Mouse (Mus musculus) lung, postnatal 14 days (tissue): ENCODE data around the gene Cd82.
A peak's percentile ranks its signal among the peaks of the same experiment; 100 is the strongest.

Source experiments
- DNase-seq: peaks from one replicate; pipeline ENCODE4 v3.0.0; 2021

Cd82 gene

DNA sequence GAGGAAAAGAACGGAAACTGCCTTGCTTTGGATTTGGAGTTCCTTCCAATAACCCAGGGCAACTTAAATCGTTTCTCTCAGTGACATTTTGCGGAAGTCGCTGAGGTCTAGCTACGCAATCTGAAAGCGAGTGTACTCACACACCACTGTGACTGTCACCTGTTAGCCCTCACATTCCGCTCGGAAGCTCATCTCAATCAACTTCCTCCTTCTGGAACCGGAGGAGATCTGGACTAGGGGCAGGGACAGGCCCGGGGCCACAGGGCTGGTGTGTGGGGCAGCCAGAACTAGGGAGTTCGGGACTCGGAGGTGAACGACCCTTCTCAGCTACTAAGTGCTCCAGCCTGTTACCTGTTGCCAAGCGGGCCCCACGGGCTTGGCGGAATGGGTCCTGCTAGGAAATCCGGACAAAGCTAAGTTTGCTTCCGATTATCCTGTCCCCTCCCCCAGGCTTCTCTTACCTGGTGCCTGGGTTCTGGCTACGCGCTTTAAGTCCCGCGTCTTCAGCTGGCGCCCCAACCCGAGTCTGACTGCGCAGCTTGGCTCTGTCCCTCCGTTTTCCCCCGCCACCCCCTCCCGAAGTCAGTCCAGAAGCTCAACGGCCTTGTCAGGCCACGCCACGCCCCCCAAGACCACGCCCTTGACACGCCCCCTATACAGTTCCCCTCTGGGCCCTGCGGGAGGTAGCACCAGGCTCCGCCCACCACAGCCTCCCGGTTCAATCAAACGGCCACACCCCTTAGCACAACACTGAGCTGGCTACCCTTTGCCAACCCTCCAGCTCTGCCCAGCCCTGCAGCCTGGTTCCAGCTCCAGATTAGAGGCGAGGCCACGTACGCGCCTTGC lies 848 bp downstream of the Cd82 start:
- peak; percentile 98 for DNase-seq

DNA sequence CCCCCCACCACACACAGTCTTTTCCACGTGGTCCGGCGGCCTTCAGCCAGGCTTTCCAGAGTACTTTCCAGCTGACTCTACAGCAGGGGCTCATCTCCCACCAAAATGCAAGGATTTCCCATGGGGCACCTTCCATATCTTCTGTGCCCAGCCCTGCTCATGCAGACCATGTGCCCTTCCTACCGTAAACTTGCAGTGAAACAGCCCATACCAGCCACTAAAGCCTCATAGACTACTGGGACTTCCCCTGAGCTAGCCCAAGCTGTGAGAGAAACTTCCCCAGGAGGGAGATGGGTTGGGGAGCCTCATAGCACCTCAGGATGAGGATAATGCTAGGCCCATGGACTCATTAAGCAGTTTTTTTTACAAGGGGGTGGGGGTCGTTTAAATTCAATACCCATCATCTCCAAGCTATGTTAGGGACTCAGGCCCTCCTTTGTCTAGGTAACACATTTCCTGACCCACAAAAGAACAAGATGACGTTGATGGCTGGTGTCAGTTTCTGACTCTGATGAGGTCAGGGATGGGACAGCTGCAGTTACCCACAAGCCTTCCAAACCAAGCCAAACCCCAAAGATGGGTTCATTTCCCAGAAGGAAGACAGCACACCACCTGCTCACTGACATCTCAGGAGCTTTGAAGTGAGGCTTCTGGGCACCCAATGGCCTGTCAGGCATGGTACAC lies 2.0 kb downstream of the Cd82 start:
- DNase-seq = no peak

DNA sequence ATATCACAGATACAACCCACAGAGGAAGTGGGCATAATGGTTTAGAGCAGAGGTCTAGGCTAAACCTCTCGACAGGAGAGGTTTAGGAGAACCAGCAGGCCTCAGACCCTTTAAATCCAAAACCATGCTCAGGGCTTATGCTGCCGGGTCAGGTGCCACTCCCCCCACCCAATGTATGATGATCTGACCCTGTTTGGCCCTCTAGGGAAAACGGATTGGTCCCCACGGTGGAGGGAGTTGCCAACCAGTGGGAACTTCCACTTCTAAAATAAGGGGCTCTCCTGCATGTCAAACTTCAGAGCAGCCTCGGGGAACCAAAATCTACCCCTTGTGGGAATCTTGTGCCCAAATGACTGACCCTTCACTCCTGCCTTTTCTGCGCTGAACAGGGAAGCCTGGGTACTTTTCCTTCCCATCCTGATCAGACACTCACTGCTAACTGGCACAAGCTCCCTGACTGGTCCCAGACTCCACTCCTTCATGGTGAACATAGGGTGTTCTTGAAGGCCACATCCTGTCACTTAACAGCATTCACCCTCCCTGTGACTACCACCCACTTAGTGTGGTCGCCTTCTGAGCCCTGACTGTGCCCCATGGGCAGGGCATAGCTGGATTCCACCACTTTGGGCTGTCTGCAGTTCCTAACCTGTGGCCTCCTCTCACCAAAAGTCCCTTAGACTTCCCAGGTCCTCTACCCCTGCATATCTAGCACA lies 3.6 kb downstream of the Cd82 start:
- DNase-seq = no peak

DNA sequence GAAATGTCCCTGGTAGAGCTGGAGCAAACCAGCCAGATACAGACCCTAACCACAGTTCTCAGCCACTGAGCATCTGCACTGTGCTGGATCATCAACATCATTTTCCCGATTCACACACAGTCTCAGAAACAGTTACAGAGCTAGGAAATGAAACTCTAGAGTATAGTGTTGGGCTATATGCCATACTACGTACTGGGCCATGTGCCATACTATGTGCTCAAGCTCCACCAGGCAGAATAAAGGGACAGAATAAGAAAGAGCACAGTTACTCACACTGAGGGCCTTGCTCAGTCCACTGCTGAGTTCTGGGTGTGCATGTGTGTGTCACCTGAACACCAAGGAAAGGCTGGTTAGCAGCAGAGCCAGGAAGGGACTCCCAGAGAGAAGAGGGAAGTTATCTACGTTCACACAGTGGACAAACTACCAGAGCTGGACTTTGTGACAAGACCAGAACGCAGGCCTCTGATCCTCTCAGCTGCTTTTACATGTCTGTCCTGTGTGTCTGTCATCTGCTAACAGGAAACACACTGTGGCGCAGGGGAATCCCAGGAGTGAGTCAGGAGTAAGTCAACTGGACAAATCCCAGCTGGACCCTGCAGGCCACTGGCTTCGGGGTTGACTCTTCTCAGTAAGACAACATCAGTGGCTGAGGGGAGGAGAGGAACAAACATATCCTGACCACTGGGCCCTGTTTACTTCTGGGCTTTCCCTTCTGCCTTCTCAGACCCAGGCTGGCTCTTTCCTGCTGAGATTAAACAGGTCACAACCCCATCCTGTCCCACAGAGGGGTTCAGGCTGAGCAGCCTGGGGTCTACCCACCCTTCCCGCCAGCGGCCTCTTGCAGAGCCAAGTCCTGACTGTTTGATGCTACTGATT lies 4.4 kb downstream of the Cd82 start:
- peak; percentile 53 for DNase-seq

DNA sequence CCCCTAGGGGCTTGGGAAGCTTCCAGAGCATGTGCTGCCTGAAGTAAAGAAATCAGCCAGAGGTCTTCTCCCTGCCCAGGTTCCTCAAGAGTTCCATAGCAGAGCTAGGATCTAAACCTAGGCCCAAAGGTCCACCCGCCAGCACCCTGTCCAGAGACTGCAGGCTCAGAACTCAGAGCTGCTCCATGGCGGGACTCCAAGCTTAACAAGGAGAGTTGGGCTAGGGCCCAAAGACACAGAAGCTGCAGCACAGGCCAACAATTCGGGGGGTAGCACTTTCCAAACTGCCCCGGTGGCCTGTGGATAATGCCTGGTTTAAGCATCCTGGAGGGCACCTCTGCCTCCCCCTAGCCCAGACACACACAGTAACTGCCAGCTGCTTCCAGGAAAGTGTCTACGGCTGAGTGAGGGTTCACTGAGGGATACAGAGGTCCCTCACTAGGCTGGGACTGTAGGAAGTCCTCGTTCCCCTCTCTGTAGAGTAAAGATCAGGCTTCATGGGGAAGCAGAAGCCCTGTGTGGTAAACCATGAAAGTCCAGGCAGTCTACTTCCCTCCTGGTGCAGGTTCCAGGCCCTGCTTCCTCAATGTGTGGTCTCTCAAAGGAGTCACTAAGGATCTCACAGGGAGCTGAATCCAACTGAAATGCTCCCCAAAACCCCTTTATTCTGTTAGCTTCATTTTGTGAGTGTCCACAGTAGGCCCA lies 5.4 kb downstream of the Cd82 start:
- peak; percentile 48 for DNase-seq

DNA sequence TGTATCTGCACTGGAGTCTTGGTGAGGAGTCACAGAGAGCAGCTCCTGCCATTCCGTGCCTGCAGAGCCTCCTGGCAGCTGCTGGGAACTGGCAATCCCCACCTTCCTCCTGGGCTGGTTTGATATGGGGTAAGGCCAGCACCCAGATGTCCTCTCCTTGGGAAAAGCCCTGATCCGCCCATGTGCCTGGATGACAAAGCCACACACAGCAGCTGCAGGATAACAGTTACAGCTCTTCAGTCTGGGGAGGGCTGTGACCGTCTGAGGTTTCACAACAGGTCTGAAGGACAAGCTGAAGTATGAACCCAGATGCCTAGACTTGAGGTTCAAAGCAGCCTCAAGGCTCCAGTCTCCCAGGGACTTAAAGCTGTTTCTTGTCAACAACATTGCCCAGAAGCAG lies 6.8 kb downstream of the Cd82 start:
- DNase-seq = peak; percentile 55

DNA sequence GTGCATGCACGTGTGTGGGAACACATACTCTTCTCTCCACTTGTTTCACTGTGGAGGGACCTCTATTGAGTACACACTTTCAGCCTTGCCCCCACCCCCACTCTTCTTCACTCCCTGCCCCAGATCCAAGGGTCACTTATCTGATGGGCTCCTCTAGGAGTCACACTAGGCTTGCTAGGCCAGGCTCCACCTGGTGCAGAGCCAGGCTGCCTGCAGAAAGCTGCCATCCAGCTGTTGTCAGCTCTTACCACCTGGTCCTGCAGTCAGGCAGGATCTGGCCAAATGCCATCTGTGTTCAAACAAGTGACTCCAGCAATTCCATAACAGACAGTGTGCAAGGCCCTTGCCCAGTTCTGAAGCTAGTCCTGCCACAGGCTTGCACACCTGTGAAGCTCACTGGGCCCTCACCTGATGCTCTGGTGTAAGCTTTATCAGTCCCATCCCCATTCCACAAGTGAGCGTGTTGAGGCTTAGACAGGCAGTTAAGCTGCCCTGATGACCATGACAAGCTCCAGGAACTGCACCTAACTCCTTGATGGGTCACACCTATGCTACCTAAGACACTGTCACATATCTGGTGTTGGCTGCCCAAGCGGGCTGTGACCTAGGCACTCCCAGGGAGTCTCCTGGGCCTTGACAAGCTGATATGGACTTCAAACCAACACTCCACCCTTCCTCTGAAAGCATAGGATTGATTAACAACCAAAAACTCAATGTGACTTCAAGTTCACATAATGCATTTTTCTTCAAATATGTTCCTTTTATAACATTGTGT lies 7.9 kb downstream of the Cd82 start:
- peak; percentile 53 for DNase-seq

DNA sequence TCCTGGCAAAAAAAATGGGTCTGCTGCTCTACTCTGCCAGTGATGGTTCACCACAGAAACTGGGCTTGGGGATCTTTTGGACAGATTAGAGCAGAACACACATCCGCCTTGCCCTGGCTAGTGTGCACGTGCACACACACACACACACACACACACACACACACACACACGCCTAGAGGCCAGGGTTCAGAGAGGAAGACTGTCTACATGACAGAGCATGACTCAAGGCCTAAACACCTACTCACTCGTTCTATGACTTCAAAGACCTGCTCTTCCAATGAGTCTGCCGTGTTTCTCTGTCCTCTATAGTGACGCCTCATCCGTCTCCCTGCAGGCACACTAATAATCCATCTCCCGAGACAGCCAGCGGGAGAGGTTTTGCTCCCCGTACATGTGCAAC lies 8.6 kb downstream of the Cd82 start:
- no peak for DNase-seq

DNA sequence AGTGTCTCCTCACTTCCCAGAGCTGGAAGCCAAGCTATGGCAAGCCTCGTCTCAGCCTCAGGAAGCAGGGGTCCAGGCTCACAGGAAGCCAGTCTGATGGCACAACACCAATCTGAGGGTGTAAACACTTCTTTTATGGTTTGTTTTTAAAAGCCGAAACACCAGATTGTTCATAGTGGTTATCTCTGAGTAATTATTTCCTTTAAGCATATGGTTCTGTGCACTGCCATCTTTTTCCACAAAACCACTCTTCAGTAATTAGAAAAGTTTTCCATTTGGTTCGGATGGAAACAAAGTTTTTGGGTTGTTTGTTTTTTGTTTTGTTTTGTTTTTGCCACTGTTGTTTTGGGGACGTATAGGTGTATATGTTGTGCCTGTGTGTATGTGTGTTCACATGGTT lies 9.9 kb downstream of the Cd82 start:
- no peak for DNase-seq

DNA sequence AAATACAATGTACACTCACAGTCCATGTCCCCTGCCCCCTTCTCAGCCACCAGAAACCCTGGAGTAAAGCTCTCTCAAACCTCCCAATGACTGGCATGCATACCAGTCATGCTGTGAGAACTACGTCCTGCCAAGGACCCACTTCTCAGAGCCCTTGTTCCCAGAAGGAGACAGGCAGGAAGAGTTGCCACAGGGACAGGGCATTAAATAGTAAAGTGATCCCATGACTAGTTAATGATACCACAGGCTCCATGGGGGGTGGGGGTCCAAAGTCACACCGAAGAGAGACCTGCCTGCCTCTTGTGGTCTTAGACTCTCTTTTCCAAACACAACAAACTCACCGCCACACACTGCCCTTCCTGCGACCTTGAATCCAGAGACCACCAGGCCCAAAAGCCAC lies 10.4 kb downstream of the Cd82 start:
- DNase-seq = no peak

DNA sequence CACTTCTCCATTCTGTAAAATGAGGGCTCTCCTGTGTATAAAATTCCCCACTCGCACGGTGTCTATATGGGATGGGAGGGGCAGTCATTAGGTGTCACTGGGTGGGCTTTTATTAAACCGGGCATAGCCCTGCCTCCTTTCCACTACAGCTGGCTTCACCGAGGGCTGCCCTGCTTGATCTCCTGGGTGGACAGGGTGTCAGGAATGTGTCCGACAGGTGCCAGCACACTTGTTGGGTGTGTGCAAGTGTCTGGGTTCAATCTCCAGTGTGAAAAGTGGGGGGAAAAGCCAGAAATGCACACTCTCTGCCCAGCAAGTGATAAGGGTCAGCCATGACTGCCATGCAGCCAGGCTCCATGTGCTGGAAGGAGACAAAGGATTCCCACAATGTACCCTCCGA lies 10.9 kb downstream of the Cd82 start:
- no peak for DNase-seq

DNA sequence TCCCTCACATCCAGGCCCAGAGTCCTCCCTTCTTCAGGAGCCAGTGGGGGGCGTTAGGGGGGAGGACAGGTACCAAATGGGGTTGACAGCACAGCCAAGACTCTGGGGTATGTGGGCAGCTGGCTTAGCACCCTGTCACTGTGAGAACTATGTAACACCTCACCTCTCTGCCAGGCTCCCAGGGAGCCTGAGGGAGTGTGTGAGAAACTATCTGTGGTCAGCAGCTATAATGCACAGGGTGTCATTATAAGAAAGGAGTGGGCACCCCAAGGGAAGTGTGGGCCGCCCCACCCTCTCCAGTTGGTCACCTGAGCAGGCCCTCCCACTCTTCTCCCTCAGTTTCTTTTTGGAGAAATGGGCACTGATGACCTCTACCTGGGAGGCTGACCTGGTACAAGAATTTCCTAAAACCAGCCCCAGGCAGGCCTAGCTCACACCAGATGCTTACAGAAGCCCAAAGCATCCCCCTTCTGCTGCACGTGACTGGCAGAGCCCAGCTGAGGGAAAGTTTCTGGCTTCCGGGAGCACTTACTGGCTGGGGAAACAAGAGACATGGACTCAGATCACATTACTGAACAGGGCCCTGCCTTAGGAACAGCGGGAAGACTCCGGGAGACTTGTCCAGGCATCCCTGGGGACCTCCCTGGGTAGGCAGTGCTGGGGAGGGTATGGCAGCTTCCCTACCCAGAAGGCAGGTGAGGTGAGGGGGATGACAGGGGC lies 11.6 kb downstream of the Cd82 start:
- DNase-seq = no peak

DNA sequence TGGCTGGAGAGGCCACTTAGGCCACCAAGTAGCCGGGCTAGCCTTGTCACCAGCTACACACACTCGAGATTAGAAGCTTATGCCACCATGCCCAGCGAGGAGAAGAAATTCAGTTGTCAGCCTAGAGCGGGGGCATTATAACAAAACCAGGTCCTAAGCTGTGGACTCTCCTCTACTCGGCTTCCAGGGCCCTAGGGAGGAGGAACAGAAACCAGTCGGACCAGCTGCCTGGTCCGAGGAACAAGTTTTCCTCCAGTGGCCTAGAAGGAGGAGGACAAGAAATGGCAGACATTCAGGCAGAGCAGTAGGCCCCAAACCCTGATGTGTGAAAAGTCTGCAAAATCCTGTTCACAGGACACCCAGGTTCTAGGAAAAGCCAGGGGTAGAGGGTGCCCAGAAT lies 12.2 kb downstream of the Cd82 start:
- no peak for DNase-seq

DNA sequence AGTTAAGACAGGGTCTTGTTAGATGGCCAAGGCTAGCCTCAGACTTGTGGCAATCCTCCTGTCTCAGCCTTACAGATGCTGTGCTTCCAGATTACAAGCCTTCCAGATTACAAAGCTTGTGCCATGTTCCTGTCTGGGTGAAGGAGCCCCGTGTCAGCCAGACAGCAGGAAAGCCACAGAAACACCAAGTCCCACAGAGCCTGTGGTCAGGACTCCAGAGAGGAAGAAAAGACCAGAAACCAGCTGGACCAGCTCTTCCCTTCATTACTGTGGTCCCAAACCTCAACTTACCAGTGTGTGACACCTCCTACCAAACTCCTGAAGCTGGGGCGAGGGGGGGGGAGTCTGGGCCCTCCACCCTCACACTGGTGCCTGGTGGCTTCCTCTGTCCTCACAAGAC lies 13.3 kb downstream of the Cd82 start:
- DNase-seq = no peak

DNA sequence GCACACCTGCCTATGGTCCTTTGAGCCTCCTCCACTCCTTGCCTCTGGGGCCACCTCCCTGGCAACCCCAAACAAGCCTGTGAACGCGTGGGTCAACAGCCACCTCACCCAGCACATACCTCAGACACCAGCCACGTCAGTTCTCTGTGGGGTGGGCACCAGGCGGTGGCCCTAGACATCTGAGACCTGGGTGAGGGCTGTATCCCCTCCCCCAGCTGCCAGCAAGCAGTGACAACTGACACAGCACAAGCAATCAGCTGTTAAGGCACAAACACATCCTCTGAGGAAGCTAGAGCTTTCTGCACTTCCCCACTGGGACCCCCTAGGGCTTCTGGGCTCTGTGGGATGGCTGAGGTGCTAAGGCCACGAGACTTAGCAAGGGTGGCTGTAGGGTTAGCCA lies 14.2 kb downstream of the Cd82 start:
- DNase-seq = no peak

DNA sequence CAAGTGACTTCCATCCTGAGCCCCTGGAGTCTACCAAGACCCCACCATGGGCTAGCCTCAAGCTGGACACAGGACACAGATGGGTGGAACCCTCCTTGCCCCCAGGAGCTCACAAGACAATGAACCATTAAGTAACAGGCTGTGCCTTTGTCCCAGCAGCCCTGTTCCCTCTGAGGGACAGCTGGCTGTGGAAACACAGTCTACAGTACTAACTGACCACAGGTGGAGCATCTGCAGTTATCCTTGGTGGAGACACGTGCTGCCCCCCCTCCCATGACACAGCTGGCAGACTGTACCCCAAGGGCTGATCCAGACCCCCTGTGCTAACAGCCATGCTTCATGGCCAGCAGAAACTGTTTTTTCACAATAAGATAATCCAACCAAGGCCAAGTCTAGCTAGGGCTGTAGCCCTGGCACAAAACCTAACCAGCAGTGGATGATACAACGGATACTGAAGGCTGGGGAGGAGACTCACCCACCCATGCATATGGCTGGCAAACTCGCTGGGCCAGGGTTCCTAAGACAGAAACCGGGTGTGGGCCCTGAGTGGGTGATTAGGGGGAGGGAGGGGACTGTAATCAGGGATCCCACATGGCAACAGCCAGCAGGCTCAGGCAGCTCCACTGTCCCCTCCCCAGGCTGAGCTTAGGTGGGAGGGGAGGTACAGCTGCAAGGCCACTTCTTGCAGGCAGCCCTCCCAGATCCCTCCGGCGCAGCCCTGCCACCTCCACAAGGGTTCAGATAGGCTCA lies 15.3 kb downstream of the Cd82 start:
- no peak for DNase-seq

DNA sequence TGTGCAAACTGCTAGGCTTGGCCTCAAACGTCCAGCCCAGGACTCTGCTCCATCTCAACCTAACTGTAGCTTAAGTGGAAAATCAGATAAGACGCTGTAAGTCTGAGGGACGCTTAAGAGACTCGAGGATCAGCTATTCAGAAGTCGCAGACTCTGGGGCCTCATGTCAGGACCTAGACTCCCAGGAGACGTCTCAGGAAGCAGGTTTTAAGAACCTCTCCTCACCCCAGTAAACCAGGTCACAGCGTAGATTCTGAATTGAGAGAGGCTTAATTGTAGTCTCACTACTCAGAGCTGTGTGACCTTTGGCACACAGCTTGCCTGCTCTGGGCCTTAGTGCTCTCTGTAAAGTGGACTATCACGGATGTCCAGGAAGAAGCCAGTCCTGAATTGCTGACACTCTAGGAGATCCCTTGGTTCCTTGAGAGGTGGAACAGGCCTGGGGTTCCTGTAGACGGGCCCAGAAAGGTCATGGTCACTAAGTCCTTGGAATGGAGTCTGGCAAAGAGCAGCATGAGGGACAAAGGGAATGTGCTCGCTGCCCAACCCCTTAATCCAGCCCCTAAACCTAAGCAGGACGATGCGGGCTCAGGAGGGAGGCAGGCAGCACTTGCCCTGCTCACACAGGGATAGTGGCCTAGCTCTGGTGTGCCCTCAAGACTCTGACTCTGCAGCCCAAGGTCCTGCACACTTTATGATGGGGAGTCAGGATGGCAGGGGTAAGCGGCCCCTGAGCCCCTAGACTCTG lies 16.2 kb downstream of the Cd82 start:
- DNase-seq = no peak

DNA sequence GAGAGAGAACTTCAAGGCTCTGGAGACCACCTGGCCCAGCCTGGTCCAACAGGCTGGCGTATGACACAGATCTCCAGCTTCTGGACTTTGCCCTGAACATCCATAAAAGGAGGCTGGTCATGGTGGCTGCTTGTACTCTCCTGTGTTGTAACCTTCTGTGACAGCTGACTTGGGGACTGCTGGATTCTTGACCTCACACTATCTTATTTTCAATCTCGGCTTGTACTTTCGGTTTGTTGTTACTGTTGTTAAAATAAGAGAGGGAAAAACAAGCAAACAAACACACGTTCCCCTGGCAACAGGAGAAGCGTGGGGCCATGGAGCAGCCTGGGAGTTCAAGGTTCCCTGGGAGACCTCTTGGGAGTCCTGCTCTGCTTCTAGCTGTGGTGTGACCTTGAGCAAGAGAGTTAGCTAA lies 17.7 kb downstream of the Cd82 start:
- no peak for DNase-seq

DNA sequence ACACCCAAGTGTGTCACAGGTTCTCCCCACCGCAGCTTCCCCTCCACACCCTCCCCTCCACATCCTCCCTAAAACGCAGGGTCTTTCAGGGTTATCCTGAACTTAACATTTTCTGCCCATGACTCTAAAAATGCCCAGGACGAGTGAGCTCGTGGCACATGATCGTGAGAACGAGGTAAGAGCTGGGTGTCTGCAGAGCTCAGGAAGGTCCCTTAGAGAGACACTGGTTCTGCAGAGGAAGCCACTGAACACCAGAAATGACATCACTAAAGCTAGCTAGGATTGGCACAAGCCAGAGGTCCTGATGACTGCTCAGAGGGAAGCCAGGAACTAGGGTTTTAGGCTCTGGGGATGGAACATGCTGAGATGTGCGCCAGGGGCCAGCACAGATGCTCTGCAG lies 18.7 kb downstream of the Cd82 start:
- DNase-seq = no peak
